Mouse (Mus musculus) G1E (cell line): ENCODE data around the gene 2310011J03Rik. TPM values are rescaled to one million over a fixed set of nuclear protein-coding genes. Genes with fewer than 3 reads are reported as not detected.

ENCODE experiments used
- ATAC-seq: 2 replicates; pipeline ENCODE4 v1.8.0; 2016; ENCODE audit warnings: mild to moderate bottlenecking; ENCODE audit not compliant: insufficient number of reproducible peaks, poor library complexity, low FRiP score, severe bottlenecking; ENCODE audit errors: extremely low read depth
- DNase-seq: peaks from one replicate; pipeline ENCODE4 v3.0.0; 2012; ENCODE audit warnings: low spot score
- H3K27me3 ChIP-seq: 2 replicates; pipeline ENCODE4 v1.6.1; 2012; ENCODE audit warnings: mild to moderate bottlenecking, low read length, inconsistent platforms; ENCODE audit not compliant: insufficient read depth
- H3K36me3 ChIP-seq: replicated peaks from 2 replicates; pipeline ENCODE3; 2012; ENCODE audit warnings: mild to moderate bottlenecking, inconsistent platforms
- H3K4me1 ChIP-seq: 2 replicates; pipeline ENCODE4 v1.6.1; 2012; ENCODE audit warnings: low read depth, low read length, inconsistent platforms, mixed read lengths; ENCODE audit not compliant: insufficient read depth
- H3K4me3 ChIP-seq: 2 replicates; pipeline ENCODE4 v1.5.1; 2012; ENCODE audit warnings: low read depth, mild to moderate bottlenecking, inconsistent platforms, low read length, moderate library complexity, mixed read lengths
- H3K9me3 ChIP-seq: replicated peaks from 2 replicates; pipeline ENCODE4 v1.6.1; 2012; ENCODE audit warnings: inconsistent platforms
- CTCF ChIP-seq: IDR thresholded peaks from 2 replicates; pipeline ENCODE4 v1.5.1; 2012; ENCODE audit warnings: low read depth, low read length, inconsistent platforms, mixed read lengths
- GATA1 ChIP-seq: IDR thresholded peaks from 2 replicates; pipeline ENCODE4 v1.6.1; 2012; ENCODE audit warnings: borderline replicate concordance, low read length, inconsistent platforms, mixed read lengths
- GATA2 ChIP-seq: IDR thresholded peaks from 2 replicates; pipeline ENCODE4 v1.6.1; 2012; ENCODE audit warnings: low read depth, low read length, inconsistent platforms, borderline replicate concordance
- POLR2AphosphoS5 ChIP-seq: IDR thresholded peaks from 2 replicates; pipeline ENCODE4 v1.6.1; 2012; ENCODE audit warnings: low read depth, low read length, inconsistent platforms; ENCODE audit not compliant: insufficient replicate concordance
- TAL1 ChIP-seq: conservative IDR thresholded peaks from 2 replicates; pipeline ENCODE4 v1.6.1; 2012; ENCODE audit warnings: low read depth, low read length, inconsistent platforms, mixed read lengths
- polyA plus RNA-seq: library from polyadenylated mRNA; stranded (reverse); fragments of >175 nt; gene quantifications from 2 replicates; pipeline ENCODE4 v1.2.3, GENCODE M21; 2012
- total RNA-seq, 2 experiments: library from RNA; stranded (forward) in 1 of 2; stranded (reverse) in 1 of 2; fragments of 200-1000 nt in 1 of 2; fragments of >200 nt in 1 of 2; fragmentation: Nextera tagmentation in 1 of 2; gene quantifications; 2 replicates each; pipeline ENCODE4 v1.2.3; 2014 to 2017

2310011J03Rik gene
- total and polyA plus RNA-seq, 3 experiments: 17.6 to 92.5 (median 27.0) TPM

DNA sequence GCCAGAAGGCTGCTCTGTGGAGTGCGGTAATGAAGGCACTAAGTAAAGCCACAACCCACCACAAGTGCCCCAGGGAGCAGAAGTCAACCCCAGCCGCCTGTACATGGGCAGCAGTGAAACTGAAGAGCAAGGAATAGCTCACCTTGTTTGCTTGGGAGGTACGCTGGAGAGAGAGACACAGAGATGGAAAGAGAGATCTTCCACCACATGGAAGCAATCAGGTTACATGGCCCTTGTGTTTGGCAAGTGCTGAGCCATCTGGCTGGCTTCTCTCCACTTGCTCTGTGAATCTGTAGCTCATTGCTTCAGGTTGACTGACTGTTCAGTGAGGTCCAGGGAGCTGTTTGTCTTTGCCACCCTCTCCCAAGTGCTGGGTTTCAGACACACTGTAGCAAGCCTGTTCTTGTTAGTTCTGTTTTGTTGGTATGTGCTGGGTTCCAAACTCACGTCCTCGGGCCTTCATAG lies 12.2 kb upstream of the 2310011J03Rik start:
- peaks cover 78% of the 10 kb centered on the region for H3K4me1 ChIP-seq
- peak overlapping the region; percentile 75; the same call in 1 of the 2 replicates for H3K4me3 ChIP-seq
- ATAC-seq: no peak
- H3K9me3 ChIP-seq: no peaks in the 10 kb centered on the region
- DNase-seq: no peak
- TF ChIP-seq GATA2 (no peak), POLR2AphosphoS5 (no peak), CTCF (no peak), TAL1 (no peak), GATA1 (no peak)
- peaks cover 50% of the 10 kb centered on the region for H3K36me3 ChIP-seq
- no peaks in the 10 kb centered on the region for H3K27me3 ChIP-seq

DNA sequence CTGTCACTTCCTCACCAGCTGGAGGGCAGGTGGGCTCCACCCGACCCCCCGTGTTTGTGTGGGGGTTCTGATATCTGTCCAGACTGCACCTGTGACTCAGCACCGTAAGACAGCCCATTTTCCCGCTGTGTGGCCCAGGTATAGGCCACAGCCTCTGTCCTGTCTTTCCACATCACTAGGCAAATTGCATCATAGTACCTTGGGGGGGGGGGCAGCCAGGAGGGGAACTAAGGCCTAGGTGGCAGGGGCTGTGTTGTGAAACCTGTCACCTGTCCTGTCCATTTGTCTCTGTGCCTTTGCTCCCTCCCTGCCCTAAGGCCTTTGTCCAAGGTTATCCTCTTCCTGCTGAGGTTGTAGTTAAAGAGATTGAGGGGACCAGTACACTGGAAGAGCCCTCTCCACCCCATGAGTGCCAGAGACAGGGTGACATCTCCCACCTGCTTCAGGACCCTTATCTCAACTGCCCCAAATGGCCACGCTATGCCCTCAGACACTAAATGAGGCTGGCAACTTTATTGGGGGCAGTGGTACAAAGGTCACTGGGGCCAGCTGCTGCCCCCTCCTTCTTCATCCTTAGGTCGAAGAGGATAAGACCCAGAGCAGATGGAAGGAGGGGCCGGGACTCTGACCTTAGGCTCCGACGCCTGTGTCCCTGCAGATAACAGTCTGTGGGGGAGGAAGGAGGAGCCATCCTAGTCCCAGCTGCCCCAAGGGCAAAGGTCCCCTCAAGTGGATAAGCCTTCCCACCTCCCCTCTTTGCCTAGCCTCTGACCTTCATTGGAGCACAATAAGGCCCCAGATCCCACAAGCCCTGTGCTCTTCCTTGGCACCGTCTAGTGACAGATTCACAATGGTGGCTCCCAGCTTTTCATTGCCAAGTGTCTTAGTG lies 11.5 kb upstream of the 2310011J03Rik start:
- Histone ChIP-seq H3K4me1 (peaks cover 78% of the 10 kb centered on the region), H3K4me3 (peak overlapping the region; percentile 75; the same call in 1 of the 2 replicates), H3K27me3 (no peaks in the 10 kb centered on the region), H3K9me3 (no peaks in the 10 kb centered on the region), H3K36me3 (peaks cover 46% of the 10 kb centered on the region)
- TF ChIP-seq GATA1 (no peak), CTCF (no peak), POLR2AphosphoS5 (no peak), GATA2 (no peak), TAL1 (peak; percentile 89)
- ATAC-seq: no peak
- peak; percentile 65 for DNase-seq

DNA sequence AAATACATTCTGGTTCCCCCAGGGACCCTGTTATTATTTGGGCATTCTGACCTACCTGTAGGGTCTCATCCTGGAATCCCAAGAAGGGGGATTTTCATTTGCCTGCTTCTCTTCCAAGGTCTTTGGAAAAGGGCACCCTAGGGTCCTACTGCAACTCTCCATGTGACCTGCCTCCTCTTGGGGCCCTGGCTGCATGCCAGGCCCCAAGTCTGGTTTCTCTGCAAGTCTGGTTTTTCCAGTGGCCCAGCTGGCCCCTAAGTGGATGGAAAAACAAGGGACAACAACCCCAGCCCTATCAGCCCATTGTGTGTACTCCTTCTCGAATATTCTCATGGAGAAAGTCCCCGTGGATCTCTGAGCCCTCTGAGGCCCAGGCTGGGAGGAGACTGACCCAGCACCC lies 10.6 kb upstream of the 2310011J03Rik start:
- H3K4me1 ChIP-seq: peaks cover 74% of the 10 kb centered on the region
- DNase-seq (no peak), ATAC-seq (no peak)
- H3K4me3 ChIP-seq: peak overlapping the region; percentile 75; the same call in 1 of the 2 replicates
- H3K9me3 ChIP-seq: no peaks in the 10 kb centered on the region
- no peak for TF ChIP-seq TAL1
- no peak for TF ChIP-seq GATA1
- TF ChIP-seq GATA2: no peak
- no peak for TF ChIP-seq CTCF
- no peak for TF ChIP-seq POLR2AphosphoS5
- peaks cover 36% of the 10 kb centered on the region for H3K36me3 ChIP-seq
- H3K27me3 ChIP-seq: no peaks in the 10 kb centered on the region

DNA sequence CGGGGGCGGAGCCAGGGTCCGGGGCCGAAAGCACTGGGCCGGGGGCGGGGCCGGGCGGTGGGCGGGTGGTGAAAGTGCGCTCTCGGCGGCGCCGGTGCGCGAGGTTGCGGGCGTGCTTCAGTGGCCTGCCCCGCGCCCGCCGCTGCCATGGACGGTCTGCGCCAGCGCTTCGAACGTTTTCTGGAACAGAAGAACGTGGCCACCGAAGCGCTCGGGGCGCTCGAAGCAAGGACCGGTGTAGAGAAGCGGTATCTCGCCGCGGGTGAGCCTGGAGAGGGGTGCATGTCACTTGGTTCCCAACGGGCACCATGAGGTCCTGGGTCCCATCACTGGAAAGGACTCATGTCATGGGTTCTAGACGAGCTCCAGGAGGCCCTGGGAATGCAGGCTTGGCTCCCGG lies 9.7 kb upstream of the 2310011J03Rik start:
- TF ChIP-seq GATA1 (no peak), CTCF (no peak), GATA2 (no peak), TAL1 (no peak), POLR2AphosphoS5 (no peak)
- Histone ChIP-seq H3K27me3 (no peaks in the 10 kb centered on the region), H3K36me3 (peaks cover 28% of the 10 kb centered on the region), H3K9me3 (no peaks in the 10 kb centered on the region), H3K4me1 (peaks cover 79% of the 10 kb centered on the region), H3K4me3 (peak overlapping the region; percentile 75)
- ATAC-seq (no peak), DNase-seq (no peak)

DNA sequence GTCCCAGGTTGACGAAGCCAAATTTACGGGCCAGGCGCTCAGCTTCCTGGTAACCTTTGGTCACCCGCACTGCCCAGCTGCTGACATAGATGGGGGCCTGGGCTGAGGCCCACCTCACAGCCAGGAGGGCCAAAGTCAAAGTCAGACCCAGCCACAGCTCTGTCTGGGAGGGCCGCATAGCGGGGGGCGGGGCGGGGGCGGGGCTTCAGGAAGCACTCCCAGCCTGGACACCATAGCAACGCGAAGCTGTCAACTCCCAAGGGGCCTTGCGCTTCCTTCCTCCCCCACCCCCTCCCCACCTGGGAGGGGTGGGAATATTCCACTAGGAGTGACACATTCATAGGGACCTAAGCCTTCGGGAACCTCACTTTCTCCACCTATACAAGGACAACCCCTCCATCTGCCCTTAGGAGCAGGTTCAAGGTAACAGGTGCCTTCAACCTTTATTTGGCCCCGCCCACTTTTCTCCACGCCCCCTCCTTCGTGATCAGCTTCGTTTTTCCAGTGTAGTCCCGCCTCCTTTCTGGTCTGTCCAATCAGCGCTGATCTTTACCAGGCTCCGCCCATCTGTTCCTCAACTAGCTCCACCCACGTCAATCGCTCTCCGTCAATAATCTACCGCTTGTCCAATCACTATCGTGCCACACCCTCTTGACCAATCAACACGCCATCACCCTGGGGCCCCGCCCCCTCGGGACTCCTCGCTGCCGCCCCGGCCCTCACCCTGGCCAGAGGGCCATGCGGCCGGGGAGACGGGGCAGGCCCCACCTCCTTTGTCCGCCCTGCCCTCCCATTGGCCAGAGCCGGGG lies 9.1 kb upstream of the 2310011J03Rik start, which contains the start of the genes Pcsk4 and Reep6:
Gene Pcsk4 (minus strand): TSS at position 226 of the 809 bp plus-strand sequence.
Gene Reep6 (plus strand): TSS at position 681 of the 809 bp plus-strand sequence.
- peak; percentile 93 for ATAC-seq
- DNase-seq: peak; percentile 99
- peaks cover 79% of the 10 kb centered on the region for H3K4me1 ChIP-seq
- H3K4me3 ChIP-seq: peak within 1 kb of the TSS; percentile 75
- H3K27me3 ChIP-seq: no peaks in the 10 kb centered on the region; the same call in 1 of the 2 replicates
- H3K36me3 ChIP-seq: peaks cover 23% of the 10 kb centered on the region
- no peaks in the 10 kb centered on the region for H3K9me3 ChIP-seq
- TF ChIP-seq GATA2: no peak
- TF ChIP-seq CTCF: no peak
- no peak for TF ChIP-seq POLR2AphosphoS5
- TF ChIP-seq GATA1: no peak
- no peak for TF ChIP-seq TAL1
